Mouse (Mus musculus) ES-CJ7 (cell line): ENCODE measurements around the gene Cacna1a.

Source experiments
- DNase-seq: peaks from one replicate; pipeline ENCODE4 v3.0.0; 2011; ENCODE audit warnings: low read depth, low spot score

Gene Cacna1a

GRCm38 (mm10) chr8:84471271-84471995 lies 83.2 kb downstream of the Cacna1a start:
- DNase-seq, result peak; percentile 69

- peak; percentile 66 for DNase-seq
Measured at GRCm38 (mm10) chr8:84474456-84474855, 86.2 kb downstream of the Cacna1a start.

- DNase-seq, result no peak
Measured at GRCm38 (mm10) chr8:84477341-84477740, 89.1 kb downstream of the Cacna1a start.

GRCm38 (mm10) chr8:84483004-84483403 lies 94.8 kb downstream of the Cacna1a start:
- no peak for DNase-seq

- DNase-seq, result no peak
Measured at GRCm38 (mm10) chr8:84485366-84485765, 97.1 kb downstream of the Cacna1a start.

GRCm38 (mm10) chr8:84485864-84486263 lies 97.6 kb downstream of the Cacna1a start:
- DNase-seq, result no peak

GRCm38 (mm10) chr8:84489223-84489622 lies 101.0 kb downstream of the Cacna1a start:
- DNase-seq, result no peak

- no peak for DNase-seq
Measured at GRCm38 (mm10) chr8:84494541-84495084, 106.4 kb downstream of the Cacna1a start.

GRCm38 (mm10) chr8:84501181-84501580 lies 112.9 kb downstream of the Cacna1a start:
- no peak for DNase-seq

- peak; percentile 97 for DNase-seq
Measured at GRCm38 (mm10) chr8:84501671-84502308, 113.5 kb downstream of the Cacna1a start.

- DNase-seq, result no peak
Measured at GRCm38 (mm10) chr8:84502638-84503037, 114.4 kb downstream of the Cacna1a start.

- DNase-seq, result no peak
Measured at GRCm38 (mm10) chr8:84507220-84507619, 119.0 kb downstream of the Cacna1a start.

GRCm38 (mm10) chr8:84509764-84510163 lies 121.5 kb downstream of the Cacna1a start:
- DNase-seq, result peak; percentile 34

GRCm38 (mm10) chr8:84511621-84512020 lies 123.4 kb downstream of the Cacna1a start:
- DNase-seq, result no peak

GRCm38 (mm10) chr8:84513765-84514164 lies 125.5 kb downstream of the Cacna1a start:
- DNase-seq, result peak; percentile 68

GRCm38 (mm10) chr8:84518180-84518579 lies 129.9 kb downstream of the Cacna1a start:
- DNase-seq, result no peak

GRCm38 (mm10) chr8:84518720-84519119 lies 130.5 kb downstream of the Cacna1a start:
- no peak for DNase-seq

GRCm38 (mm10) chr8:84519767-84520626 lies 131.8 kb downstream of the Cacna1a start:
- no peak for DNase-seq

- no peak for DNase-seq
Measured at GRCm38 (mm10) chr8:84520999-84521398, 132.8 kb downstream of the Cacna1a start.

- DNase-seq, result no peak
Measured at GRCm38 (mm10) chr8:84528036-84528435, 139.8 kb downstream of the Cacna1a start.

GRCm38 (mm10) chr8:84529548-84529947 lies 141.3 kb downstream of the Cacna1a start:
- DNase-seq, result no peak

- no peak for DNase-seq
Measured at GRCm38 (mm10) chr8:84532725-84533124, 144.5 kb downstream of the Cacna1a start.
